Mouse (Mus musculus) heart, postnatal 0 days (tissue): ENCODE results near the gene Gm7137. TPM values are rescaled to one million over a fixed set of nuclear protein-coding genes. Genes with fewer than 3 reads are reported as not detected.
"Not testable (repeated sequence)": the region's sequence is repeated elsewhere in the genome, so short reads cannot be mapped to it uniquely, and the experiment has no call there.

Experiments
- ATAC-seq: fragments of 200-750 bp; cut with Nextera tagmentation; 2 replicates; pipeline ENCODE4 v1.8.0; 2017; ENCODE audit warnings: low read depth, moderate number of reproducible peaks, moderate library complexity; ENCODE audit not compliant: insufficient read depth
- DNase-seq: peaks from one replicate; pipeline ENCODE4 v3.0.0-alpha.2; 2016; ENCODE audit warnings: low spot score
- H3K27ac ChIP-seq: fragments of 300-500 bp; sonication (generic); 2 replicates; pipeline ENCODE4 v1.5.1; 2014; ENCODE audit warnings: low read depth, mild to moderate bottlenecking
- H3K27me3 ChIP-seq: fragments of 300-500 bp; sonication (generic); 2 replicates; pipeline ENCODE4 v1.6.1; 2014; ENCODE audit warnings: low read length, mixed read lengths; ENCODE audit not compliant: control insufficient read depth, insufficient read depth
- H3K36me3 ChIP-seq: fragments of 300-500 bp; sonication (generic); replicated peaks from 2 replicates; pipeline ENCODE4 v1.6.1; 2014; ENCODE audit warnings: low read length, mixed read lengths; ENCODE audit not compliant: control insufficient read depth, insufficient read depth
- H3K4me1 ChIP-seq: fragments of 300-500 bp; sonication (generic); 2 replicates; pipeline ENCODE4 v1.6.1; 2014; ENCODE audit warnings: antibody characterized with exemption; ENCODE audit not compliant: control insufficient read depth, insufficient read depth
- H3K4me2 ChIP-seq: fragments of 300-500 bp; sonication (generic); 2 replicates; pipeline ENCODE4 v1.6.1; 2014; ENCODE audit warnings: low read depth, mild to moderate bottlenecking, low read length, moderate library complexity
- H3K4me3 ChIP-seq: fragments of 300-500 bp; sonication (generic); 2 replicates; pipeline ENCODE4 v1.5.1; 2014; ENCODE audit warnings: low read depth, low read length
- H3K9ac ChIP-seq: fragments of 300-500 bp; sonication (generic); replicated peaks from 2 replicates; pipeline ENCODE4 v1.6.1; 2014; ENCODE audit warnings: low read depth, low read length, mixed read lengths
- H3K9me3 ChIP-seq: fragments of 300-500 bp; sonication (generic); replicated peaks from 2 replicates; pipeline ENCODE4 v1.6.1; 2016; ENCODE audit warnings: low read length; ENCODE audit not compliant: control insufficient read depth
- CTCF ChIP-seq: IDR thresholded peaks from 2 replicates; pipeline ENCODE4 v1.5.1; 2016; ENCODE audit warnings: antibody characterized with exemption, control low read depth, low read depth
- EP300 ChIP-seq: IDR thresholded peaks from 2 replicates; pipeline ENCODE4 v1.6.1; 2016; ENCODE audit warnings: antibody characterized with exemption, low read depth
- WGBS: fragments of 180-500 bp; shearing (Covaris S2); extraction: QIAGEN DNeasy Blood & Tissue Kit; methylation state at CpG from one replicate; pipeline ENCODE4 v1.1.7; 2014; 5-methylcytosine and 5-hydroxymethylcytosine counted together
- polyA plus RNA-seq: library from polyadenylated mRNA; unstranded; fragments of >200 nt; fragmentation: Nextera tagmentation; extraction: Ambion mirVana; gene quantifications from 2 replicates; pipeline ENCODE4 v1.2.1, GENCODE M21; 2015
- total RNA-seq: library from RNA; depleted of rRNA; stranded (reverse); fragments of >200 nt; gene quantifications from 2 replicates; pipeline ENCODE4 v1.2.3, GENCODE M21; 2014; ENCODE audit warnings: low replicate concordance

The Gm7137 gene
- total and polyA plus RNA-seq, 2 experiments from 2014 or later: not detected

GRCm38 (mm10) chr10:77794976-77795375, 7.0 kb upstream of the Gm7137 start, which contains the start of gene Gm9639:
TSS of gene Gm9639 (minus strand) at chr10:77795076.
- whole genome bisulfite sequencing: 63% methylated on average over 2 of the region's 2 CpGs
- Histone ChIP-seq H3K4me3 (no peak within 1 kb of the TSS), H3K4me1 (no peaks in the 10 kb centered on the region), H3K4me2 (no peak within 1 kb of the TSS), H3K36me3 (no peaks in the 10 kb centered on the region), H3K9me3 (no peaks in the 10 kb centered on the region), H3K9ac (no peak within 1 kb of the TSS), H3K27ac (no peak within 1 kb of the TSS), H3K27me3 (no peaks in the 10 kb centered on the region)
- TF ChIP-seq CTCF: no peak
- no peak for TF ChIP-seq EP300
- ATAC-seq (no peak), DNase-seq (no peak)

DNA sequence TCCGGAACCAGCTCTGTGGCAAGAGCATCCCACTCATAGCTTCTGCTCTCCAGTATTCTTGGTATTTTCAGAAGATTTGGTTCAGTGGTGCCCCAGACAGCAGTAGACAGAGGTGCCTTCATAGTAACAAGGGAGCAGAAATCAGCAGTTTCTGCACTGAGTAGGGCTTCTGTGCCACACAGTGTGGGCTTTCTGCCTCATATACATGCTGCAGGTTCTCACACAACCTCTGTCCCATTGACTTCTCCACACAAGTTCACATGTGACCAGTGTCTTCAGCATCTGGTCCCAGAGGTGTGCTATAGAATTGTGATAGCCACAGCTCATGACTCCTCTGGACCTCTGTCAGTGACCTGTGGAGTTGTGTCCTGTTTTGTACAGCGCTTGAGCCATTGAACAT, 621 bp upstream of the Gm7137 start:
- TF ChIP-seq EP300 (no peak), CTCF (no peak)
- Histone ChIP-seq H3K27ac (no peak overlapping the region), H3K27me3 (no peaks in the 10 kb centered on the region), H3K4me2 (no peak overlapping the region), H3K9me3 (no peaks in the 10 kb centered on the region), H3K9ac (no peak overlapping the region), H3K4me1 (no peaks in the 10 kb centered on the region), H3K36me3 (no peaks in the 10 kb centered on the region), H3K4me3 (no peak overlapping the region)
- no peak for DNase-seq
- ATAC-seq: no peak
- 85% methylated on average over 2 of the region's 2 CpGs for WGBS

DNA sequence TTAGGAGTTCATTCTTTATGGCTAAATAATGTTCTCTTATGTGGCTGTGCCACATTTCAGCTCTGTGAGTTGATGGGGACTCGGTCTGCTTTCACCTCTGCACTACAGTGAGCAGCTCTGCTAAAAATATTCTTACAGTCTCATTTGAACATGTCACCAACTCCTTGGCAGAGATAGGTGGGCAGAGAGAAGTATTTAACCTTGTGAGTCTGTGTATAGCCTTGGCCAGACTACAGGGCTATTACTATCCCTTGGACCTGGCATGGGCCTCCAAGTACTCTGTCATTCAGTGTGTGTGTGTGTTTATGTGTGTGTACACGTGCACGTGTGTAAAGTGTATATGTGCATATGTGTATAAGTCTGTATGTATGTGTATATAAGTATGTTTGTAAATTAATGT, 4.6 kb downstream of the Gm7137 start:
- H3K27me3 ChIP-seq, H3K4me3 ChIP-seq, H3K4me2 ChIP-seq, H3K4me1 ChIP-seq, H3K9ac ChIP-seq, DNase-seq, H3K27ac ChIP-seq, H3K36me3 ChIP-seq, H3K9me3 ChIP-seq: not testable (repeated sequence)
- WGBS: 10% methylated on average over 1 of the region's 3 CpGs
- peak; percentile 88 for ATAC-seq

DNA sequence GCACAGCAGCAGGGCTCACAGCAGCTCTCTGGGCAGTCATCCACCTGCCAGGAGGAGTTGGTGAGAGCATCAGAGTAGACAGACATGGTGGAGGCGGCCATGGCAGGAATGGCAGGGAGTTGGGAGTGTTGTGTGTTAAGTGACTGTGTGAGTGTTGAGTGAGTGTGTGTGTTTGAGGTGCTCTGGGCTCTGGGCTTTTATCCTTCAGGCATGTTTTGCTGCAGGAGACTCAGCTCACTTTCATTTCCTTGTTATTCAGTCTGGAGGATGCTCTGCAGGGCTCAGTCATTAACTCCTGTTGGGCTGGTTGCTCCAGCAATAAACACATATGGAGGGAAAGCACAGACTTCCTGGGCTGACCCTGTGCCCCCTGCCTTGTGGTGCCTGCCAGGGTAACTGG, 5.6 kb downstream of the Gm7137 start, which contains the start of gene Gm3250:
TSS of gene Gm3250 (minus strand) at position 101 of the 400 bp plus-strand sequence.
- not testable (repeated sequence) for ATAC-seq, H3K4me1 ChIP-seq
- WGBS: no CpG with 5 or more reads among the region's 1 CpGs

GRCm38 (mm10) chr10:77776844-77777243, 11.2 kb downstream of the Gm7137 start, which contains the start of gene Gm7138:
TSS of gene Gm7138 (minus strand) at chr10:77776944.
- H3K4me1 ChIP-seq, H3K36me3 ChIP-seq, H3K9me3 ChIP-seq, H3K4me3 ChIP-seq, ATAC-seq, H3K9ac ChIP-seq, DNase-seq, H3K27ac ChIP-seq, H3K27me3 ChIP-seq, H3K4me2 ChIP-seq: not testable (repeated sequence)
- 20% methylated on average over 1 of the region's 1 CpGs for WGBS

More for the DNA sequence above, 5.6 kb downstream of the Gm7137 start, which contains the start of gene Gm3250:
- not testable (repeated sequence) for H3K9ac ChIP-seq, DNase-seq, H3K27ac ChIP-seq, H3K36me3 ChIP-seq, H3K4me2 ChIP-seq, H3K27me3 ChIP-seq, H3K4me3 ChIP-seq, H3K9me3 ChIP-seq

GRCm38 (mm10) chr10:77772142-77772541, 15.9 kb downstream of the Gm7137 start:
- not testable (repeated sequence) for H3K9me3 ChIP-seq, H3K4me2 ChIP-seq, H3K36me3 ChIP-seq, H3K4me3 ChIP-seq, H3K27ac ChIP-seq, H3K9ac ChIP-seq, DNase-seq, H3K27me3 ChIP-seq, H3K4me1 ChIP-seq
- no CpG with 5 or more reads among the region's 3 CpGs for WGBS
- ATAC-seq: peak; percentile 81

DNA sequence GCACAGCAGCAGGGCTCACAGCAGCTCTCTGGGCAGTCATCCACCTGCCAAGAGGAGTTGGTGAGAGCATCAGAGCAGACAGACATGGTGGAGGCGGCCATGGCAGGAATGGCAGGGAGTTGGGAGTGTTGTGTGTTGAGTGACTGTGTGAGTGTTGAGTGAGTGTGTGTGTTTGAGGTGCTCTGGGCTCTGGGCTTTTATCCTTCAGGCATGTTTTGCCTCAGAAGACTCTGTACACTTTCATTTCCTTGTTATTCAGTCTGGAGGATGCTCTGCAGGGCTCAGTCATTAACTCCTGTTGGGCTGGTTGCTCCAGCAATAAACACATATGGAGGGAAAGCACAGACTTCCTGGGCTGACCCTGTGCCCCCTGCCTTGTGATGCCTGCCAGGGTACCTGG, 16.8 kb downstream of the Gm7137 start, which contains the start of gene Gm3238:
TSS of gene Gm3238 (minus strand) at position 101 of the 400 bp plus-strand sequence.
- not testable (repeated sequence) for ATAC-seq, H3K9ac ChIP-seq, DNase-seq, H3K36me3 ChIP-seq, H3K27ac ChIP-seq, H3K4me2 ChIP-seq, H3K9me3 ChIP-seq, H3K4me3 ChIP-seq, H3K27me3 ChIP-seq, H3K4me1 ChIP-seq
- WGBS: no CpG with 5 or more reads among the region's 1 CpGs
